Mouse (Mus musculus): ENCODE measurements around the gene Olfr105-ps. TPM values are rescaled to one million over a fixed set of nuclear protein-coding genes. Genes with fewer than 3 reads are reported as not detected.

The Olfr105-ps gene
- not detected in 2 replicates for polyA plus RNA-seq (2015; fragmentation: Nextera tagmentation; extraction: Ambion mirVana)

GRCm38 (mm10) chr17:37378733-37379132 lies at the start of gene Olfr105-ps:
Gene Olfr105-ps, plus strand, starts transcription at chr17:37379033.
- H3K4me1 ChIP-seq (replicated peaks; ENCODE audit: control insufficient read depth, insufficient read depth, low read length) = no peaks in the 10 kb centered on the region
- ATAC-seq = no peak
- no peak within 1 kb of the TSS for H3K27ac ChIP-seq (ENCODE audit: low read depth, low read length)
- H3K4me2 ChIP-seq (replicated peaks; ENCODE audit: low read depth) = no peak within 1 kb of the TSS
- H3K27me3 ChIP-seq (replicated peaks; ENCODE audit: control insufficient read depth, insufficient read depth, low read length) = no peaks in the 10 kb centered on the region
- H3K36me3 ChIP-seq (ENCODE audit: control insufficient read depth, insufficient read depth) = no peaks in the 10 kb centered on the region
- no peak for TF ChIP-seq CTCF (IDR thresholded peaks at IDR 0.05; ENCODE audit: low read depth)
- no peaks in the 10 kb centered on the region for H3K9me3 ChIP-seq (ENCODE audit: control insufficient read depth)
- H3K9ac ChIP-seq (ENCODE audit: low read depth, low read length) = no peak within 1 kb of the TSS
- no peak within 1 kb of the TSS for H3K4me3 ChIP-seq (ENCODE audit: low read depth, low read length)

- WGBS = 88% methylated on average over 2 of the region's 2 CpGs
- H3K27ac ChIP-seq (ENCODE audit: low read depth, low read length) = no peak within 1 kb of the TSS
Observed at GRCm38 (mm10) chr17:37339598-37339997, 39.2 kb upstream of the Olfr105-ps start, which contains the start of gene Olfr103. Gene Olfr103, minus strand, starts transcription at chr17:37339698.

GRCm38 (mm10) chr17:37359282-37359681 lies 19.6 kb upstream of the Olfr105-ps start, which contains the start of gene Olfr104-ps:
Gene Olfr104-ps, plus strand, starts transcription at chr17:37359582.
- H3K27me3 ChIP-seq (replicated peaks; ENCODE audit: control insufficient read depth, insufficient read depth, low read length) = no peaks in the 10 kb centered on the region
- H3K4me3 ChIP-seq (ENCODE audit: low read depth, low read length) = no peak within 1 kb of the TSS
- H3K4me2 ChIP-seq (replicated peaks; ENCODE audit: low read depth) = no peak within 1 kb of the TSS
- H3K4me1 ChIP-seq (replicated peaks; ENCODE audit: control insufficient read depth, insufficient read depth, low read length) = no peaks in the 10 kb centered on the region
- H3K27ac ChIP-seq (ENCODE audit: low read depth, low read length) = no peak within 1 kb of the TSS
- no peak for ATAC-seq
- H3K9ac ChIP-seq (ENCODE audit: low read depth, low read length) = no peak within 1 kb of the TSS
- no peaks in the 10 kb centered on the region for H3K36me3 ChIP-seq (ENCODE audit: control insufficient read depth, insufficient read depth)
- H3K9me3 ChIP-seq (ENCODE audit: control insufficient read depth) = no peaks in the 10 kb centered on the region
- TF ChIP-seq CTCF (IDR thresholded peaks at IDR 0.05; ENCODE audit: low read depth) = no peak

More at GRCm38 (mm10) chr17:37339598-37339997, 39.2 kb upstream of the Olfr105-ps start, which contains the start of gene Olfr103:
- no peak for TF ChIP-seq CTCF (IDR thresholded peaks at IDR 0.05; ENCODE audit: low read depth)
- Histone ChIP-seq H3K9me3 (ENCODE audit: control insufficient read depth) (no peaks in the 10 kb centered on the region), H3K36me3 (ENCODE audit: control insufficient read depth, insufficient read depth) (no peaks in the 10 kb centered on the region), H3K4me1 (replicated peaks; ENCODE audit: control insufficient read depth, insufficient read depth, low read length) (no peaks in the 10 kb centered on the region), H3K4me2 (replicated peaks; ENCODE audit: low read depth) (no peak within 1 kb of the TSS), H3K9ac (ENCODE audit: low read depth, low read length) (no peak within 1 kb of the TSS), H3K27me3 (replicated peaks; ENCODE audit: control insufficient read depth, insufficient read depth, low read length) (no peaks in the 10 kb centered on the region), H3K4me3 (ENCODE audit: low read depth, low read length) (no peak within 1 kb of the TSS)
- no peak for ATAC-seq

GRCm38 (mm10) chr17:37390093-37390492 lies 11.3 kb downstream of the Olfr105-ps start, which contains the start of gene Olfr106-ps:
Gene Olfr106-ps, plus strand, starts transcription at chr17:37390393.
- Histone ChIP-seq H3K9ac (ENCODE audit: low read depth, low read length) (no peak within 1 kb of the TSS), H3K36me3 (ENCODE audit: control insufficient read depth, insufficient read depth) (no peaks in the 10 kb centered on the region), H3K4me3 (ENCODE audit: low read depth, low read length) (no peak within 1 kb of the TSS), H3K27me3 (replicated peaks; ENCODE audit: control insufficient read depth, insufficient read depth, low read length) (no peaks in the 10 kb centered on the region), H3K4me1 (replicated peaks; ENCODE audit: control insufficient read depth, insufficient read depth, low read length) (no peaks in the 10 kb centered on the region), H3K4me2 (replicated peaks; ENCODE audit: low read depth) (no peak within 1 kb of the TSS), H3K27ac (ENCODE audit: low read depth, low read length) (no peak within 1 kb of the TSS), H3K9me3 (ENCODE audit: control insufficient read depth) (no peaks in the 10 kb centered on the region)
- TF ChIP-seq CTCF (IDR thresholded peaks at IDR 0.05; ENCODE audit: low read depth) = no peak
- 87% methylated on average over 1 of the region's 1 CpGs for WGBS
- ATAC-seq = no peak

GRCm38 (mm10) chr17:37398926-37399325 lies 20.1 kb downstream of the Olfr105-ps start, which contains the start of gene Olfr107:
Gene Olfr107, plus strand, starts transcription at chr17:37399226.
- no peaks in the 10 kb centered on the region for H3K9me3 ChIP-seq (ENCODE audit: control insufficient read depth)
- no peak within 1 kb of the TSS for H3K4me2 ChIP-seq (replicated peaks; ENCODE audit: low read depth)
- 70% methylated on average over 3 of the region's 3 CpGs for WGBS
- H3K27me3 ChIP-seq (replicated peaks; ENCODE audit: control insufficient read depth, insufficient read depth, low read length) = no peaks in the 10 kb centered on the region
- H3K4me3 ChIP-seq (ENCODE audit: low read depth, low read length) = no peak within 1 kb of the TSS
- no peaks in the 10 kb centered on the region for H3K36me3 ChIP-seq (ENCODE audit: control insufficient read depth, insufficient read depth)
- TF ChIP-seq CTCF (IDR thresholded peaks at IDR 0.05; ENCODE audit: low read depth) = no peak
- no peak for ATAC-seq
- no peak within 1 kb of the TSS for H3K9ac ChIP-seq (ENCODE audit: low read depth, low read length)
- H3K27ac ChIP-seq (ENCODE audit: low read depth, low read length) = no peak within 1 kb of the TSS
- no peaks in the 10 kb centered on the region for H3K4me1 ChIP-seq (replicated peaks; ENCODE audit: control insufficient read depth, insufficient read depth, low read length)

- no peaks in the 10 kb centered on the region for H3K36me3 ChIP-seq (ENCODE audit: control insufficient read depth, insufficient read depth)
- no peaks in the 10 kb centered on the region for H3K4me1 ChIP-seq (replicated peaks; ENCODE audit: control insufficient read depth, insufficient read depth, low read length)
- TF ChIP-seq CTCF (IDR thresholded peaks at IDR 0.05; ENCODE audit: low read depth) = no peak
- H3K27me3 ChIP-seq (replicated peaks; ENCODE audit: control insufficient read depth, insufficient read depth, low read length) = no peaks in the 10 kb centered on the region
- H3K4me3 ChIP-seq (ENCODE audit: low read depth, low read length) = no peak overlapping the region
- no peak overlapping the region for H3K9ac ChIP-seq (ENCODE audit: low read depth, low read length)
- no peak overlapping the region for H3K4me2 ChIP-seq (replicated peaks; ENCODE audit: low read depth)
- H3K27ac ChIP-seq (ENCODE audit: low read depth, low read length) = no peak overlapping the region
- peak; percentile 98 for ATAC-seq
- no peaks in the 10 kb centered on the region for H3K9me3 ChIP-seq (ENCODE audit: control insufficient read depth)
Observed at GRCm38 (mm10) chr17:37413380-37413779, 34.5 kb downstream of the Olfr105-ps start.

Other genes starting within 250 kb of the Olfr105-ps start
- not detected in 2 replicates for gene Olfr93, start 217.5 kb upstream of the Olfr105-ps start, polyA plus RNA-seq (2015; fragmentation: Nextera tagmentation; extraction: Ambion mirVana)
- 5.2 and 5.3 TPM in 2 replicates for gene Ubd, start 185.1 kb upstream of the Olfr105-ps start, polyA plus RNA-seq (2015; fragmentation: Nextera tagmentation; extraction: Ambion mirVana)
- not detected in 2 replicates for gene Olfr94, start 178.0 kb upstream of the Olfr105-ps start, polyA plus RNA-seq (2015; fragmentation: Nextera tagmentation; extraction: Ambion mirVana)
- gene Olfr95, start 165.9 kb upstream of the Olfr105-ps start, polyA plus RNA-seq (2015; fragmentation: Nextera tagmentation; extraction: Ambion mirVana) = not detected in 2 replicates
- gene Olfr96, start 158.9 kb upstream of the Olfr105-ps start, polyA plus RNA-seq (2015; fragmentation: Nextera tagmentation; extraction: Ambion mirVana) = not detected in 2 replicates
- gene Olfr97, start 141.7 kb upstream of the Olfr105-ps start, polyA plus RNA-seq (2015; fragmentation: Nextera tagmentation; extraction: Ambion mirVana) = not detected in 2 replicates
- gene Olfr98, start 115.3 kb upstream of the Olfr105-ps start, polyA plus RNA-seq (2015; fragmentation: Nextera tagmentation; extraction: Ambion mirVana) = not detected in 2 replicates
- 2.9 and 3.4 TPM in 2 replicates for gene H2-M3, start 108.8 kb upstream of the Olfr105-ps start, polyA plus RNA-seq (2015; fragmentation: Nextera tagmentation; extraction: Ambion mirVana)
- gene Olfr99, start 95.6 kb upstream of the Olfr105-ps start, polyA plus RNA-seq (2015; fragmentation: Nextera tagmentation; extraction: Ambion mirVana) = 0.13 TPM in 1 of 2 replicates, not detected in the other
- not detected in 2 replicates for gene Olfr101, start 74.7 kb upstream of the Olfr105-ps start, polyA plus RNA-seq (2015; fragmentation: Nextera tagmentation; extraction: Ambion mirVana)
- not detected in 2 replicates for gene Olfr102, start 62.0 kb upstream of the Olfr105-ps start, polyA plus RNA-seq (2015; fragmentation: Nextera tagmentation; extraction: Ambion mirVana)
- gene Olfr103, start 39.3 kb upstream of the Olfr105-ps start, polyA plus RNA-seq (2015; fragmentation: Nextera tagmentation; extraction: Ambion mirVana) = not detected in 2 replicates
- gene Olfr104-ps, start 19.5 kb upstream of the Olfr105-ps start, polyA plus RNA-seq (2015; fragmentation: Nextera tagmentation; extraction: Ambion mirVana) = not detected in 2 replicates
- not detected in 2 replicates for gene Olfr106-ps, start 11.4 kb downstream of the Olfr105-ps start, polyA plus RNA-seq (2015; fragmentation: Nextera tagmentation; extraction: Ambion mirVana)
- gene Olfr107, start 20.2 kb downstream of the Olfr105-ps start, polyA plus RNA-seq (2015; fragmentation: Nextera tagmentation; extraction: Ambion mirVana) = not detected in 2 replicates
- not detected in 2 replicates for gene Olfr108, start 66.4 kb downstream of the Olfr105-ps start, polyA plus RNA-seq (2015; fragmentation: Nextera tagmentation; extraction: Ambion mirVana)
- not detected in 2 replicates for gene Olfr109, start 79.9 kb downstream of the Olfr105-ps start, polyA plus RNA-seq (2015; fragmentation: Nextera tagmentation; extraction: Ambion mirVana)
- gene H2-M2, start 104.5 kb downstream of the Olfr105-ps start, polyA plus RNA-seq (2015; fragmentation: Nextera tagmentation; extraction: Ambion mirVana) = 0.12 and 0.18 TPM in 2 replicates
- gene Olfr110, start 113.4 kb downstream of the Olfr105-ps start, polyA plus RNA-seq (2015; fragmentation: Nextera tagmentation; extraction: Ambion mirVana) = not detected in 2 replicates
- gene Olfr111, start 129.0 kb downstream of the Olfr105-ps start, polyA plus RNA-seq (2015; fragmentation: Nextera tagmentation; extraction: Ambion mirVana) = not detected in 2 replicates
- gene Olfr112, start 190.4 kb downstream of the Olfr105-ps start, polyA plus RNA-seq (2015; fragmentation: Nextera tagmentation; extraction: Ambion mirVana) = not detected in 2 replicates
- gene Olfr113, start 198.6 kb downstream of the Olfr105-ps start, polyA plus RNA-seq (2015; fragmentation: Nextera tagmentation; extraction: Ambion mirVana) = not detected in 2 replicates
- not detected in 2 replicates for gene Olfr114, start 213.7 kb downstream of the Olfr105-ps start, polyA plus RNA-seq (2015; fragmentation: Nextera tagmentation; extraction: Ambion mirVana)
- not detected in 2 replicates for gene Olfr115, start 248.1 kb downstream of the Olfr105-ps start, polyA plus RNA-seq (2015; fragmentation: Nextera tagmentation; extraction: Ambion mirVana)
- gene Olfr116, start 248.2 kb downstream of the Olfr105-ps start, polyA plus RNA-seq (2015; fragmentation: Nextera tagmentation; extraction: Ambion mirVana) = not detected in 2 replicates

All from intestine, postnatal 0 days (tissue).